Mouse (Mus musculus): ENCODE measurements at regions not wholly inside any gene's neighbourhood (a gene's known extent, or its start where the extent isn't known, plus 50 kb on each side); places are given as distances from the start of the nearest gene placed in this dataset.

- no peak for DNase-seq
Measured at GRCm38 (mm10) chr2:117399487-117399886, 56.7 kb upstream of the Rasgrp1 start.

DNA sequence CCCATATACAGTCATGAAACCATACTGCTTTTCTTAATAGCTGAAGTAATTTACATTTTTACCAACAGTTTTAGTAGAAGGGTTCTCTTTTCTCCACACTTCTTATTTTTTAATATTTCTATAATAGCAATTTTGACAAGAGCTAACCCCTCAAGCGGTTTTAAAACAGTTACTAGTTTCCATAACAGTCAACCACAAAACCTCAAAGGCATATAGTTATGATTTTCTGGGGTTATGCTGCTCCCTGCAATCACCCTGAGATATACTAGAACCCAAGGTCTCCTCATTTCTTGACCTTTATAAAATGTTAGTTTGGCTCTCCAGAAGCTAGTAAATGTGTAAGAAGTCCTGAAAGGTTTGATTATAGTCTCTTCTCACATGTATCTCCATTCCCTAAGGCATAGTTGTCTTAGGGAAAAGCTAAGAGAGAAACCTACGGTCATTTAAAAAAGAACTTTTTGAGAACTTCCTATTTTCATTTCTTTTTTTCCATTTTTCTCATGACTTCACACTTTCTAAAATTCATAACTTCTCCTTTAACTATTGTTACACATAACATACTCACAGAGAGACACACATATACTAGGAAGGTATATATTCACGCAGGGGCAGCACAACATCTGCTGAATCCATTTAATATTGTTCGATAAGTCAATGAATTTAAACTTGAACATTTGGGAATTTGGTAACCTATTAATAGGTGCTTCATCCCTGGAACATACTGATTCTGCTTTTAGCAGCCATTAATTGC is 60.8 kb upstream of the Rasgrp1 start:
- no peak for DNase-seq

DNA sequence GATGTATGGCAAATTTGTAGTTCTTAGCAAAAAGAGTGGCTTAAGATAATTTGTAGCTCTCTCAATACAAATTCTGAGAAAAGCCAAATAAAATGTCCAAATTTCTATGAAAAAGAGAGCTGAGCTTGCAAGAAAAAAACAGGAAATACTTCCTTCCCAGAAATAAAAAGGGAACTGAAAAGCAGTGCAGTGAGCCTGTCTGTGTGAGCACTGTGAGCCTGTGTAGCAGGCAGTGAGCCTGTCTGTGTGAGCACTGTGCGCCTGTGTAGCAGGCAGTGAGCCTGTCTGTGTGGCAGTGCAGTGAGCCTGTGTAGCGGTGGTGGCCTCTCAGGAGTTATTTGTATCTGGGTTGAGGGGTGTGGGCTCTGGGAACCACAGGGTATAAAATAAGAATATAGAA is 62.7 kb upstream of the Rasgrp1 start:
- no peak for DNase-seq

DNA sequence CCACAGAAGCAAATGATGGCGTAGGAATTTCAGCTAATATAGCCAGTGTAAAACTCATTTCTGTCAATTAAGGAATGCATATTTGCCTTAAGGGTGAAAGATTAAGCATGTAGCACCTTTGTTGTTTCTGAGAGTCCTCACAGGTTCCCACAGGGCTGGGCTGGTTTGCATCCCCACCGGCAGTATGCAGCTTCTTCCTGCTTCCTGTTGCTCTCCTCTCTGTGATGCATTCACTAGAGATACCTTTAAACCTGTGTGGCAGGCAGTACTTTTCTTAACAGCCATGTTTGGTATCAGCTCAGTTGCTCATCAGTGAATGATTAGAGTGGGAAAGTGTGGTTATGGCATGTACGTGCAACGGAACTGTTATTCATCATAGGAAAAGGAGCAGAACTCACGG is 65.4 kb upstream of the Rasgrp1 start:
- no peak for DNase-seq

- peak; percentile 16 to 32 for DNase-seq
Measured at GRCm38 (mm10) chr2:117412045-117412606, 69.3 kb upstream of the Rasgrp1 start.

DNA sequence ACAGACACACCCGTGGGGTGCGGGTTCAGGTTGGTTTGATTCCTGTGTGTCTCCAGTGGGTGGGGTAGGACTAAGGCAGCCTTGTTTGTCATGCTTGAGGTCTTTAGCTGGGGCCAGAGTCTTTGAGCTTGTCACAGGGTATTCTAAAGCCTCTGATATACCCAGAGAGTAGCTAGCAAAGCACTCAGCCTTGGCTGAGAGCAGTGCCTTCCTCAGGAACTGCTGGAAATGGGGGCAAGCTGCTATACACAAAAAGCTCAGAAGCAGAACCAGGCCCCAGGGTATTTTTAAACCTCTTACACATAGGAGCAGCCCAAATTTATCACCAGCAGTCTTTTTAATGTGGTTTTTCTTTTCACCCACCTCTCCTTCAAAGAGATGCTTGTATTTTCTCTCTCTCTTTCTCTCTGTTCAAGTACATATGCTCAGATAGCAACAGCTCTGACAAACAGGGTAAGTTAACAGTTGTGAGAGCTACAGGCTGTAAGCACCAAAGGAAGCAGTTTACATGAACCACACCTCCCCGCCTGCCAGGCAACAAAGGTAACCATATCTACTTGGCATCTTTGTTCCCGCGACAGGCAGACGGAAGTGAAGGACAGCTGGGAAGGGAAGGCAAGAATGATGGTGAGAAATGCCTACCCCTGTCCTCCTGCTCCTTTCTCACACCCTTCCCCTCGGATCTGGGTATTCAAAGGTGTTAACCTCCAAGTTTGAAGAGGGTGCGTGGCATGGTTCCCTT is 74.6 kb upstream of the Rasgrp1 start:
- DNase-seq, result no peak

- no peak for DNase-seq
Measured at GRCm38 (mm10) chr2:117418121-117418615, 75.4 kb upstream of the Rasgrp1 start.

GRCm38 (mm10) chr2:117418711-117419110 is 75.9 kb upstream of the Rasgrp1 start:
- DNase-seq, result no peak

DNA sequence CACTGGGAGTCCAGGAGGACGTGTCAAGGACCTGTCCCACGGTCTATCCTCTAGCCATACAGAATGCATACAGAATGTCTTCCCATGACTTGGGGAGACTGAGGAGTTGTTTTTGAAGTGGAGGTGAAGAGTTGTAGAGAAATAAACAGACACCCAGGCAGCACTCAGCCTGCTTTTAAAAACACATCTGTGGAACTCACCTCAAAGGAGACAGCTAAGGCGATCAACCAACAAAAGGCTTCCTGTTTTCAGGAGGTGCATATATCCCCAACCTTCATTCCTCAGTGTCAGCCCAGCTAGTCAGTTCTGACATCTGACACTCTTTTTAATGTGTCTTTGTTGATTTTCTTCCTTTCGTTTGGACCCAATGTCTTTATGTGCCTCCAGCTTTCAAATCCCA is 78.6 kb upstream of the Rasgrp1 start:
- DNase-seq, result no peak

GRCm38 (mm10) chr2:117422756-117423155 is 80.0 kb upstream of the Rasgrp1 start:
- DNase-seq, result no peak

DNA sequence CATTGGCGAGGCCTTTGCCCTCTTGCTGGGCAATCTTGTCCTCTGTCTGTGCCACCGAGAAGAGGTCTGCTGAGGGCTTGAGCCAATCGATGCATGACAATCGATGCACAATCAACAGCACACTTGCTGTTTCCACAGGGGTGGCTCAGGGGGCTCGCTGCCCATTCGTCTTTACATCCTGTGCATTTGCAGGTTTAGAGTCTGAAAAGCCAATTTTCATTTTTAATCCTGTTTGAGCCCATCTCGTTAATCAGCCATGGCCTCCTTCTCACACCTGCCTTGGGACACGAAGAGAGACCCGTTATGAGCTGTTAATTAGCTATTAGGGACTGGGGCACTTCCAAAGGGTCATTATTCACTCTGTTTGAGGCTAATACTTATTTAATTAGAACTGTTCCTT is 86.4 kb upstream of the Rasgrp1 start:
- no peak for DNase-seq

GRCm38 (mm10) chr2:117432010-117432409 is 89.2 kb upstream of the Rasgrp1 start:
- no peak for DNase-seq

DNA sequence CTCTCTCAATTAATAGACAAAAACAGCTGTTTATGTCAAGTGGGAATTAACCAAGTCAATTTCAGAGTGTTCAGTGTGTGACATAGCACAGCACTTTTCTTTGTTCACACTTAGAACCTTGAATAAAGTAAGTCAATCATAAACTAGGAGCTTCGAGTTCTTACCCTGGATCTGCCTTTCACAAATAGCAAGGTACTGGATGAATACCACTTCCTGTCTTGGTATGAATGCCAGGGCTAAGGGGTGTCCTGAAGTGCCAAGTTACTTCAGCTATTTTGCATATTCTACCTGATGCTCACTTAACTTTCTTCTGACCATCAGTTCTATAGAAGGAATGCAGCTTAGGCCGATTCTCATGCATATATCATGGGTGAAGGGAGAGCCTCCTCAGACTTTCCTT is 90.1 kb upstream of the Rasgrp1 start:
- DNase-seq, result no peak

DNA sequence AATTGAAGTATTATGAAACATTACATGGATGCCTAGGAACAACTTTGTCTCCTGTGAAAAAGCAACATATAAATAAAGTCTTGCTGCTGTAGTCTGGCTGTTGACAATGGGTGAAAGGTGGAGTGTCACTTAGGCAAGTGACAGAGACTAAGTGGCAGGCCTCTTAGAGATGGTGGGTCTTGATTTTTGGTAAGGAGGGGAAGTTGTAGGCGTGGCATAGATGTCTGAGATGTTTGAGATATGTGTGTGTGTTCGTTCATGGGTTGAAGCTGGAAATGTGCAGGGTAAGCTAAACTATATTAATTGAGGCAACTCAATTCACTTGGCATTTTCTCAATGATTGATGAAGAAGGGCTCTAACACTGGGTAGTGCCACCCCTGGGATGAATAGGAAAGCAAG is 90.7 kb upstream of the Rasgrp1 start:
- DNase-seq, result no peak

- no peak for DNase-seq
Measured at GRCm38 (mm10) chr2:117438079-117438478, 95.3 kb upstream of the Rasgrp1 start.

GRCm38 (mm10) chr2:117438586-117439371 is 96.0 kb upstream of the Rasgrp1 start:
- DNase-seq, result peak; percentile 68 to 83

DNA sequence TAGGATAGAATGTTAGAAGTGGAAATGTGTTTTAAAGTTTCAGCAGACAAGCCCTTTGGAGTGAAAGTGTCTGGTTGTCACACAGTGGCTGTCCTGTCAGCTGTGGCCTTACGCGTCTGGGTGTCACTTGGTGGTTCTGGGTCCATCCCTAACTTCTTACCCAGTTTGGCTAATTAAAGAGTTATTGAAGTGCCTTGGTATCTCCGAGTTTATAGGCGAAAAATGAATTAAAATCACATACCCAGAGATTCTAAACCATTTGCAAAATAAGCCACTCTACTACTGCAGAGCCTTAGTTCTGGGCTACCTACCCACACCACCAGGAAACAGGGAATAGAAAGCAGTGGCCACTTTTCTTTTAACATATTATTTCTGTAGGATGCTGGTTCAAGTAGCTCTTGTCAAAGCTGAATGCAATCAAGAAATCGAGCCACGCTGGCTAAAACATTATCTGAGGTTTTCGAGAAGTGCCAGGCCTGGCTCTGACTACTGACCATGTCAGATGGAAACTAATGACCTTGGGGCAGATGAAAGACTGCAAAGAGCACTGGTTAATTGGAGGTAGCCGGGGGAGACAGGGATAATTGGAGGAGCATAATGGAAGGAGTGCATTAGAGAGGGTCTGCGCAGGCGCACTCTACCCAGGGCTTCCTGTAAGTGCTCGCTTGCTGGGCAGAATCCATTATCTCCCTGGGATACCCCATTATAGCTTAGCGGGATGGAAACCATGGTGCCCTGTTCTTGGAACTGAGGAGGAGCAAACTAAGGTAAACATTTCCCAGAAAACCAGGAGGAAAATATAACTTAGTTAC is 96.8 kb upstream of the Rasgrp1 start:
- DNase-seq, result no peak

DNA sequence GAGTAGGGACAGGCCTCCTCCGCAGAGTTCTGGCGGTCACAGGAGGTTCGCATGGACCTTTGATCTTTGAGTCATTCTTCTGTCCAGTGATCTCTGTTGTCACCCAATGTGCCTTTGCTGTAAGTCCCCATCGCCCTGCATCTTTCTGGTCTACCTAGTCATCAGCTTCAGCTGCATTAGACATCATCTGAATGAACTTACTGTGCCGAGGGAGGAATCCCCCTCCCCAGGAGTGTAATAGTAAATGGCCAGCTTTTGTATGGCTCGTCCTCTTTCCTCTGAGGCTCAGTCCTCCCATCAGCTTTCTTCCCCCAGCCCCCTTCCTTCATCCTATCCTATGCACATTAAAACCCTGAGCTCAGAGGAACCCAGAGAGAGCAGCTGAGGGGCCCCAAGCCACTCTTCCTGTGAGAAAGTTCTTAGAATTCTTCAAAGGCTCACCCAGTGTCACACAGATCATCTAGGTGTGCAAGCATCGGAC is 98.0 kb upstream of the Rasgrp1 start:
- DNase-seq, result no peak

DNA sequence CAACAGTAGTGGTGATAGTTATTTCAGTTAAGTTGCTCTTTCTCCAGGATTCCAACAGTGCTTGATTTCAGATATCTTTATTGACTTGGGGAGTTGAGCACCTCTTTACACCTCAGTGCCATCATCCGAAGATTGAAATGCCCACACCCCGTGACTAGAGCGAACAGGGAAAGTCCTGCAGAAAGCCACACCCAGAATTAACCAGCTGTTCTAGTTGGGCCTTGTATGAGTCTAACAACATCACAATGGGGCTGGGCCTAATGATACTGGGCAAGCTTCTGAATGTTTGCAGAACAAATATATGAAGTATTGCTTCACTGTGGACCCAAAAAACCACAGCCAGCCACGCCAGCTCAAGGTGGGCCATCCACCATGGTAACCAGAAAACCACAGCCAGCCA is 100.1 kb upstream of the Rasgrp1 start:
- no peak for DNase-seq

DNA sequence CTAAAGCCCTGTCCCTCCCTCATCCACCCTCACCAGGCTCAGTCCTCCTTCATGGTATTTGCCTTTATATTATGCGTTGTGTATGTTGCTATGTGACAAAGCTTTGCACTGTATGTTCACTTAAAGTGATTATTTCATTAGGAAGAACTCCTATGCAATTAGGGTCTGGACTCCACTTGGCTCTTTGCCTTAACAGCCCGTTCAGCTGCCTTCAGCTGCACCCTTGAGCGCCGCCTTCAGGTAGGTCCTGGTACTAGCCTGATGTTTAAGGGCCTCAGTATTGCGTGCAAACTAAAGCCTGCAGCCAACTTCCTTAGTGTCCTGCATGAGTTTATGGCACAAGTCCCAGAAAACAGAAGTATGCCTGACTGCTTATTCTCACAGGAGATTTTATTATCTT is 101.9 kb upstream of the Rasgrp1 start:
- DNase-seq, result peak in 1 of 2 experiments; percentile 28

- no peak for DNase-seq
Measured at GRCm38 (mm10) chr2:117446876-117447275, 104.1 kb upstream of the Rasgrp1 start.

Measured in cerebellum, postnatal 25 days (tissue).